ENCODE assay signal across 19 mouse cellular contexts in the genomic region with DNA sequence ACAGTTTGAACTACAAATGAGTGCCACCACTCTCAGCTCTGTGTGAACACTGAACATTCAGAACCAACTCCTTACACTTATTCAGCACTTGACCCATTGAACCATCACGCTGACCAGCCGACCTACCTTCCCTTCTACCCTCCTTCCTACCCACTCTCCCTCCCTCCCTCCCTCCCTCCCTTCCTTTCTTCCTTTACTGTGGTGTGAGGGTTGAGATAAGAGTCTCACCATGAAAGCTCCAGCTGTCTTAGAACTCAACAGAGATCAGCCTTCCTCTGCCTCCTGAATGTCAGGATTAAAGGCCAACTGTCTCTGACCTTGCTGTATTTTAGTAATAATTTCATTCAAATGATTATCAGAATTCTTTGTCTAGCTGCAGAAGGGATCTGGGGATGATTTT.
"Had no signal": no experiment of that assay in that cellular context is flagged by ENCODE, and none has a peak within 500 bp of the region (broad histone marks: within the 10 kb centered on the region; RNA-seq: fewer than 3 reads in every experiment).

No protein-coding gene starts in this region.

- H3K27ac ChIP-seq: kidney, postnatal 0 days; limb, embryonic 12.5 days; lung, embryonic 15.5 days; macrophage; midbrain, embryonic 15.5 days; neural tube, embryonic 13.5 days; stomach, embryonic 15.5 days had no signal

- ATAC-seq: midbrain, embryonic 15.5 days had no signal

- H3K4me1 ChIP-seq: limb, embryonic 12.5 days; lung, embryonic 15.5 days; midbrain, embryonic 15.5 days; neural tube, embryonic 13.5 days; stomach, embryonic 15.5 days had no signal

- H3K9me3 ChIP-seq: limb, embryonic 12.5 days; lung, embryonic 15.5 days; midbrain, embryonic 15.5 days; neural tube, embryonic 13.5 days; stomach, embryonic 15.5 days had no signal

- H3K9ac ChIP-seq: limb, embryonic 12.5 days; lung, embryonic 15.5 days; midbrain, embryonic 15.5 days; neural tube, embryonic 13.5 days; stomach, embryonic 15.5 days had no signal

- H3K4me3 ChIP-seq: limb, embryonic 12.5 days; lung, embryonic 15.5 days; midbrain, embryonic 15.5 days; neural tube, embryonic 13.5 days; stomach, embryonic 15.5 days had no signal

- H3K4me2 ChIP-seq: limb, embryonic 12.5 days; lung, embryonic 15.5 days; midbrain, embryonic 11.5 days; midbrain, embryonic 15.5 days; neural tube, embryonic 13.5 days; stomach, embryonic 15.5 days had no signal

- H3K27me3 ChIP-seq: limb, embryonic 12.5 days; lung, embryonic 15.5 days; midbrain, embryonic 15.5 days; neural tube, embryonic 13.5 days; stomach, embryonic 15.5 days had no signal

- DNase-seq: kidney, adult 11 months; kidney, adult 9 months; kidney, postnatal 36 days; layer of hippocampus, adult 9-11 months; layer of hippocampus, postnatal 36 days; lung, postnatal 14 days; retina, postnatal 1 day; right cerebral cortex, postnatal 4 days; spleen, adult 18-20 months; thymus, adult 2 months; thymus, postnatal 36 days had no signal
